Mouse (Mus musculus): ENCODE data around the gene Rbm33.

The Rbm33 gene

GRCm38 (mm10) chr5:28316722-28317245 lies at the start of gene Rbm33:
Rbm33 (plus strand) TSS chr5:28317121.
- peak; percentile 87 for DNase-seq

- no peak for DNase-seq
These were observed 49.3 kb upstream of the Rbm33 start for GRCm38 (mm10) chr5:28267576-28267975.

- peak; percentile 48 for DNase-seq
These were observed 47.4 kb upstream of the Rbm33 start for GRCm38 (mm10) chr5:28269469-28269991.

- DNase-seq, result no peak
These were observed 44.1 kb upstream of the Rbm33 start for GRCm38 (mm10) chr5:28272836-28273235.

GRCm38 (mm10) chr5:28277279-28277678 lies 39.6 kb upstream of the Rbm33 start:
- no peak for DNase-seq

GRCm38 (mm10) chr5:28289111-28289510 lies 27.8 kb upstream of the Rbm33 start:
- DNase-seq, result no peak

- DNase-seq, result no peak
These were observed 26.3 kb upstream of the Rbm33 start for GRCm38 (mm10) chr5:28290630-28291029.

GRCm38 (mm10) chr5:28291118-28291850 lies 25.6 kb upstream of the Rbm33 start:
- no peak for DNase-seq

- no peak for DNase-seq
These were observed 24.6 kb upstream of the Rbm33 start for GRCm38 (mm10) chr5:28292281-28292680.

GRCm38 (mm10) chr5:28293990-28294389 lies 22.9 kb upstream of the Rbm33 start:
- DNase-seq, result peak; percentile 85

- DNase-seq, result no peak
These were observed 18.8 kb upstream of the Rbm33 start for GRCm38 (mm10) chr5:28298161-28298560.

GRCm38 (mm10) chr5:28298693-28299092 lies 18.2 kb upstream of the Rbm33 start:
- DNase-seq, result no peak

GRCm38 (mm10) chr5:28299346-28299745 lies 17.6 kb upstream of the Rbm33 start:
- no peak for DNase-seq

- DNase-seq, result no peak
These were observed 14.2 kb upstream of the Rbm33 start for GRCm38 (mm10) chr5:28302671-28303070.

GRCm38 (mm10) chr5:28304551-28304950 lies 12.4 kb upstream of the Rbm33 start:
- no peak for DNase-seq

GRCm38 (mm10) chr5:28315526-28315925 lies 1.4 kb upstream of the Rbm33 start:
- peak; percentile 46 for DNase-seq

- no peak for DNase-seq
These were observed 685 bp upstream of the Rbm33 start for GRCm38 (mm10) chr5:28316151-28316721.

GRCm38 (mm10) chr5:28317253-28317916 lies 464 bp downstream of the Rbm33 start:
- DNase-seq, result no peak

GRCm38 (mm10) chr5:28317917-28318267 lies 971 bp downstream of the Rbm33 start:
- DNase-seq, result peak; percentile 48

- no peak for DNase-seq
These were observed 1.8 kb downstream of the Rbm33 start for GRCm38 (mm10) chr5:28318671-28319070.

GRCm38 (mm10) chr5:28321769-28322168 lies 4.8 kb downstream of the Rbm33 start:
- DNase-seq, result no peak

- DNase-seq, result no peak
These were observed 5.3 kb downstream of the Rbm33 start for GRCm38 (mm10) chr5:28322189-28322588.

GRCm38 (mm10) chr5:28323822-28324221 lies 6.9 kb downstream of the Rbm33 start:
- DNase-seq, result no peak

- no peak for DNase-seq
These were observed 7.5 kb downstream of the Rbm33 start for GRCm38 (mm10) chr5:28324457-28324856.

Data from thymus, postnatal 14 days (tissue).